Mouse (Mus musculus) lung, embryonic 16.5 days (tissue): ENCODE measurements around the gene Nmur1. TPM values are rescaled to one million over a fixed set of nuclear protein-coding genes. Genes with fewer than 3 reads are reported as not detected.
"Not testable (repeated sequence)": the region's sequence is repeated elsewhere in the genome, so short reads cannot be mapped to it uniquely, and the experiment has no call there.

Experiments used
- ATAC-seq: fragments of 200-750 bp; cut with Nextera tagmentation; 2 replicates; pipeline ENCODE4 v1.8.0; 2017; ENCODE audit warnings: low read depth, mild to moderate bottlenecking, moderate library complexity
- H3K27ac ChIP-seq: fragments of 300-500 bp; sonication (generic); 2 replicates; pipeline ENCODE4 v1.5.1; 2014; ENCODE audit warnings: mild to moderate bottlenecking, control low read depth, low read length
- H3K27me3 ChIP-seq: fragments of 300-500 bp; sonication (generic); 2 replicates; pipeline ENCODE4 v1.6.1; 2014; ENCODE audit warnings: low read depth, low read length, mixed read lengths; ENCODE audit not compliant: control insufficient read depth, insufficient read depth
- H3K36me3 ChIP-seq: fragments of 300-500 bp; sonication (generic); 2 replicates; pipeline ENCODE4 v1.6.1; 2014; ENCODE audit warnings: low read length; ENCODE audit not compliant: control insufficient read depth, insufficient read depth
- H3K4me1 ChIP-seq: fragments of 300-500 bp; sonication (generic); replicated peaks from 2 replicates; pipeline ENCODE4 v1.6.1; 2014; ENCODE audit warnings: low read length, mixed read lengths; ENCODE audit not compliant: control insufficient read depth, insufficient read depth
- H3K4me2 ChIP-seq: fragments of 300-500 bp; sonication (generic); 2 replicates; pipeline ENCODE4 v1.6.1; 2014; ENCODE audit warnings: low read depth, low read length, control low read depth
- H3K4me3 ChIP-seq: fragments of 300-500 bp; sonication (generic); 2 replicates; pipeline ENCODE4 v1.5.1; 2014; ENCODE audit warnings: mild to moderate bottlenecking, low read length, control low read depth
- H3K9ac ChIP-seq: fragments of 300-500 bp; sonication (generic); 2 replicates; pipeline ENCODE4 v1.6.1; 2014; ENCODE audit warnings: low read length, control low read depth
- H3K9me3 ChIP-seq: fragments of 300-500 bp; sonication (generic); 2 replicates; pipeline ENCODE4 v1.6.1; 2016; ENCODE audit warnings: low read length; ENCODE audit not compliant: control insufficient read depth
- WGBS: fragments of 180-500 bp; shearing (Covaris S2); extraction: QIAGEN DNeasy Blood & Tissue Kit; methylation state at CpG from one replicate; pipeline ENCODE4 v1.1.7; 2014; 5-methylcytosine and 5-hydroxymethylcytosine counted together
- polyA plus RNA-seq: library from polyadenylated mRNA; unstranded; fragments of >200 nt; fragmentation: Nextera tagmentation; extraction: Ambion mirVana; gene quantifications from 2 replicates; pipeline ENCODE4 v1.2.1, GENCODE M21; 2015

Nmur1 gene
- 0.49 and 0.63 TPM in 2 replicates for polyA plus RNA-seq

- 83% methylated on average over 8 of the region's 8 CpGs for WGBS
- H3K4me1 ChIP-seq, result no peaks in the 10 kb centered on the region
- no peak within 1 kb of the TSS; the same call in 1 of the 2 replicates for H3K9ac ChIP-seq
- no peaks in the 10 kb centered on the region for H3K27me3 ChIP-seq
- H3K4me2 ChIP-seq, result no peak within 1 kb of the TSS
- H3K27ac ChIP-seq, result no peak within 1 kb of the TSS
- H3K9me3 ChIP-seq, result no peaks in the 10 kb centered on the region
- no peak for ATAC-seq
- no peaks in the 10 kb centered on the region for H3K36me3 ChIP-seq
- H3K4me3 ChIP-seq, result no peak within 1 kb of the TSS
Measured at GRCm38 (mm10) chr1:86426128-86426527, at the start of gene Nmur1, which contains the start of gene Tex44. Nmur1 (minus strand) TSS chr1:86426228. Tex44 (plus strand) TSS chr1:86426329.

- 85% methylated on average over 18 of the region's 18 CpGs for WGBS
- Histone ChIP-seq H3K9ac (peak overlapping the region; percentile 65), H3K27me3 (no peaks in the 10 kb centered on the region), H3K4me3 (no peak overlapping the region), H3K27ac (peak overlapping the region; percentile 98), H3K9me3 (no peaks in the 10 kb centered on the region), H3K4me2 (peak overlapping the region; percentile 37), H3K36me3 (no peaks in the 10 kb centered on the region), H3K4me1 (peaks cover 34% of the 10 kb centered on the region)
- no peak for ATAC-seq
Measured at GRCm38 (mm10) chr1:86473109-86473760, 47.2 kb upstream of the Nmur1 start.

GRCm38 (mm10) chr1:86472197-86472952, 46.3 kb upstream of the Nmur1 start:
- Histone ChIP-seq H3K4me3 (peak overlapping the region; percentile 17), H3K27ac (peak overlapping the region; percentile 98), H3K36me3 (no peaks in the 10 kb centered on the region), H3K9ac (peak overlapping the region; percentile 65), H3K4me2 (peak overlapping the region; percentile 37), H3K9me3 (no peaks in the 10 kb centered on the region), H3K4me1 (peaks cover 34% of the 10 kb centered on the region), H3K27me3 (no peaks in the 10 kb centered on the region)
- 5% methylated on average over 31 of the region's 31 CpGs for WGBS
- peak; percentile 81 for ATAC-seq

- not testable (repeated sequence) for H3K9me3 ChIP-seq, ATAC-seq, H3K27me3 ChIP-seq, H3K36me3 ChIP-seq
- Histone ChIP-seq H3K9ac (peak overlapping the region; percentile 65; the same call in 1 of the 2 replicates), H3K27ac (peak overlapping the region; percentile 98), H3K4me1 (peaks cover 34% of the 10 kb centered on the region), H3K4me2 (peak overlapping the region; percentile 37; the same call in 1 of the 2 replicates), H3K4me3 (peak overlapping the region; percentile 17)
- WGBS, result 67% methylated on average over 11 of the region's 11 CpGs
Measured at GRCm38 (mm10) chr1:86471504-86471961, 45.5 kb upstream of the Nmur1 start.

DNA sequence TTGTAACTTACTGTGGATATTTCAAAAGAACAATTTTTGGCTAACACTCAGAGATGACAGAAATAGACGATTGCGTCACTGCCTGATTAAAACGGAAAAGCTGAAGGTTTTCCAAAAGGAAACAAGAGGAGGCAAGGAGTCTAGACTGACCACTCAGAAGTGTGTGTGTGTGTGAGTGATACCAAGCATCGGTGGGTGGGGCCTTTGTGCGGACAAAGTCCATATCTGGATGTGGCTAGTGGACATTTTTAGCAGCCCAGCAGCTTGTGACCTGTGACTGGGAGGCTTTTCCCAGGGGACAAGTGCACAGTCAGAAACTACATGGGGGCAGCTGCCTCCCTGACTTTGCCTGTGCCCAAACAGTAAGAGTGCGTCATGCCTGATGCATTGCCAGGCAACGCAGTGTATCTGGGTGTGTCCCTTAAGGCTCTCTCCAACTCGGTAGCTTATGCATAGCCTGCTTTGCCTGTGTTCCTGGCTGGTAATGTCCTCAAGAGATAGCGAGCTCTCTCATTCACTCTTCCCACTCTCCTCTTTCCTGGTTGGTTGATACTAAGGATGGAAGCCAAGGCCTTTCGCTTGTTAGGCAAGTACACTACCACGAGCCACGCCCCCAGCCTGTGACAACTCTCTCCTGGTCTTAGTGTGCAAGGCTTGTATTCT, 44.6 kb upstream of the Nmur1 start:
- H3K4me3 ChIP-seq, result no peak overlapping the region
- H3K27me3 ChIP-seq, result no peaks in the 10 kb centered on the region
- H3K9ac ChIP-seq, result peak overlapping the region; percentile 42
- ATAC-seq, result peak; percentile 83
- H3K4me1 ChIP-seq, result peaks cover 34% of the 10 kb centered on the region
- no peaks in the 10 kb centered on the region for H3K36me3 ChIP-seq
- H3K4me2 ChIP-seq, result peak overlapping the region; percentile 33; the same call in 1 of the 2 replicates
- 36% methylated on average over 12 of the region's 12 CpGs for WGBS
- H3K9me3 ChIP-seq, result no peaks in the 10 kb centered on the region
- peak overlapping the region; percentile 98 for H3K27ac ChIP-seq

- no peak overlapping the region for H3K4me3 ChIP-seq
- H3K36me3 ChIP-seq, result no peaks in the 10 kb centered on the region
- no peak for ATAC-seq
- WGBS, result 93% methylated on average over 4 of the region's 4 CpGs
- peaks cover 34% of the 10 kb centered on the region for H3K4me1 ChIP-seq
- H3K4me2 ChIP-seq, result no peak overlapping the region
- H3K27me3 ChIP-seq, result no peaks in the 10 kb centered on the region
- no peak overlapping the region; the same call in 1 of the 2 replicates for H3K9ac ChIP-seq
- H3K27ac ChIP-seq, result peak overlapping the region; percentile 98
- H3K9me3 ChIP-seq, result no peaks in the 10 kb centered on the region
Measured at GRCm38 (mm10) chr1:86469876-86470275, 43.8 kb upstream of the Nmur1 start.

DNA sequence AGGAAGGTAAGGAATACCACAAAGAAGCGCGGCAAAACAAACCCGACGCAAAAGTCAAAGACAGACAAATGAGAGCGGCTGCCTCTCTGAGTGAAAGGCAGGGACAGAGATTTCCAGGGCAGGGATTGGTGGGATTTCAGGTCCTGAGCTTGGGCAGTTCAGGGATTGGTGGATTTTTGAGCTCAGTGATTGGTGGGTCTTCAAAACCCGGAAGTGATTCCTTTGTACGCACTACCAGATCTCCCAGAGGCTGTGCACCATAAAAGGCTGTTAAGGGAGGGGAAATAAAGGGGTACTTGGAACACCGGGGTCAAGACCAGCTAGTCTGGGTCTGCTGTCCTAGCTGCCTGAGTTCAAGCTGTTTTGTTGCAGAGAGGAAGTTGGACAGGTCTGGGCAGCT, 41.4 kb upstream of the Nmur1 start:
- ATAC-seq, result no peak
- H3K9me3 ChIP-seq, result no peaks in the 10 kb centered on the region
- H3K4me1 ChIP-seq, result peaks cover 33% of the 10 kb centered on the region
- WGBS, result 89% methylated on average over 8 of the region's 8 CpGs
- no peaks in the 10 kb centered on the region for H3K36me3 ChIP-seq
- H3K27me3 ChIP-seq, result no peaks in the 10 kb centered on the region
- H3K9ac ChIP-seq, result no peak overlapping the region
- no peak overlapping the region for H3K4me2 ChIP-seq
- no peak overlapping the region for H3K27ac ChIP-seq
- no peak overlapping the region for H3K4me3 ChIP-seq

DNA sequence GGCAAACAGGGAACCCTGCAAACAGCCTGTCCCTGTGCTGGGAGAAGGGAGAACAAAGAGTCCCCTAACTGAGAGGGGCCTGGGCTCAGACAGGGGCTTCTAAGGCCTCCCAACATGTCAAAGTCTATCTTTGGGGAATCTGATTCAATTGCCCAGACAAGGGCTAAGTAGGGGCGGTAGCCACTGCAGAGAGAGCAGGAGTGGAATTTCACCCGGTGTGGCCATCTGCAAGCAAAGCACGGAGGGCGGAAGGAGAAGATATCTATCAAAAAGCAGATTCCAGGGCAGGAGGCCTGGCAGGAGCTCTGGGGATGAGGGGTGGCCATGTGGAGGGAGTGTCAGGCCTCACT, 38.8 kb upstream of the Nmur1 start:
- 34% methylated on average over 4 of the region's 4 CpGs for WGBS
- 0 out of 2 replicates have a peak, but pooled peaks have one; percentile 23 for ATAC-seq
- Histone ChIP-seq H3K27me3 (no peaks in the 10 kb centered on the region), H3K4me3 (no peak overlapping the region), H3K36me3 (no peaks in the 10 kb centered on the region), H3K4me2 (no peak overlapping the region), H3K9me3 (no peaks in the 10 kb centered on the region), H3K9ac (peak overlapping the region; percentile 29; the same call in 1 of the 2 replicates), H3K4me1 (peaks cover 8% of the 10 kb centered on the region), H3K27ac (peak overlapping the region; percentile 88)
